Mouse (Mus musculus) small intestine, adult 2 months (tissue): ENCODE data around the gene 6430531B16Rik. TPM values are rescaled to one million over a fixed set of nuclear protein-coding genes. Genes with fewer than 3 reads are reported as not detected.

Experiments used
- H3K27ac ChIP-seq: fragments of 200-500 bp; 2 replicates; pipeline ENCODE4 v1.5.1; 2012; ENCODE audit warnings: low read depth, low read length, control low read depth, inconsistent platforms; ENCODE audit not compliant: insufficient read depth
- H3K27me3 ChIP-seq: fragments of 200-500 bp; 2 replicates; pipeline ENCODE4 v1.6.1; 2012; ENCODE audit warnings: mild to moderate bottlenecking, moderate library complexity, low read length, inconsistent platforms; ENCODE audit not compliant: control insufficient read depth, insufficient read depth
- H3K36me3 ChIP-seq: fragments of 200-500 bp; 2 replicates; pipeline ENCODE4 v1.6.1; 2012; ENCODE audit warnings: mild to moderate bottlenecking, low read length, control low read depth, inconsistent platforms; ENCODE audit not compliant: control insufficient read depth, insufficient read depth
- H3K4me1 ChIP-seq: fragments of 200-500 bp; 2 replicates; pipeline ENCODE4 v1.6.1; 2012; ENCODE audit warnings: low read length, inconsistent platforms, mixed read lengths; ENCODE audit not compliant: control insufficient read depth, insufficient read depth, insufficient read length
- H3K4me3 ChIP-seq: fragments of 200-500 bp; 2 replicates; pipeline ENCODE4 v1.5.1; 2012; ENCODE audit warnings: low read depth, mild to moderate bottlenecking, control low read depth, inconsistent platforms, low read length, moderate library complexity
- CTCF ChIP-seq: fragments of 200-500 bp; IDR thresholded peaks from 2 replicates; pipeline ENCODE4 v1.5.1; 2012; ENCODE audit warnings: low read depth, mild to moderate bottlenecking, control low read depth, inconsistent platforms, low read length, moderate library complexity, mixed read lengths; ENCODE audit not compliant: insufficient replicate concordance, insufficient read length; ENCODE audit errors: extremely low read depth
- POLR2A ChIP-seq: fragments of 200-500 bp; IDR thresholded peaks from 2 replicates; pipeline ENCODE4 v1.6.1; 2012; ENCODE audit warnings: low read depth, mild to moderate bottlenecking, control low read depth, inconsistent platforms, low read length, moderate library complexity
- WGBS: fragments of 180-500 bp; shearing (Covaris S2); methylation state at CpG from one replicate; pipeline ENCODE4 v1.1.7; 2018; 5-methylcytosine and 5-hydroxymethylcytosine counted together
- polyA plus RNA-seq: library from polyadenylated mRNA; depleted of rRNA; stranded (reverse); fragments of >200 nt; gene quantifications from 2 replicates; pipeline ENCODE4 v1.2.3, GENCODE M21; 2012; rRNA removed

6430531B16Rik gene
- polyA plus RNA-seq, 1 experiment = 0.16 TPM

GRCm38 (mm10) chr7:139936705-139937104 lies 41.9 kb downstream of the 6430531B16Rik start:
- H3K36me3 ChIP-seq = no peaks in the 10 kb centered on the region
- 83% methylated on average over 10 of the region's 10 CpGs for WGBS
- no peaks in the 10 kb centered on the region for H3K4me1 ChIP-seq
- TF ChIP-seq POLR2A (no peak), CTCF (no peak)
- H3K27ac ChIP-seq = no peak overlapping the region
- no peak overlapping the region for H3K4me3 ChIP-seq
- no peaks in the 10 kb centered on the region for H3K27me3 ChIP-seq

DNA sequence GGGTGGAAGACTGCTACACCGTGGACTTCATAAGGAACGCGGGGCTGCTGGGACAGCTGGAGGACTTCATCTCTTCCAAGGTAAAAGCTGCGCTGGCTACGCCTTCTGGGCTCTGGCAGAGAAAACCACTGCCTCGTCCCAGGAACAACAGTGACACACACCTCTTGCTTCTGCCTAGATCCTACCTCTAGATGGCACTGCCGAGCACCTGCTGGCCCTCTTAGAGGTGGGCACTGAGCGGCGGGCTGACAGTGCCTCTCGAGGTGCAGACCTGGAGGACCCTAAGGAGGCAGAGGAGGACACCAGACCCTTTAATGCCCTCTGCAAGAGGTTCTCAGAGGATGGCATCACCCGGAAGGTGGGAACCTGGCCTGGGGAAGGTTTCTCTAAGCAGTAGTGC lies 47.8 kb downstream of the 6430531B16Rik start:
- WGBS = 21% methylated on average over 11 of the region's 11 CpGs
- H3K27ac ChIP-seq = no peak overlapping the region
- no peaks in the 10 kb centered on the region for H3K36me3 ChIP-seq
- no peaks in the 10 kb centered on the region for H3K27me3 ChIP-seq
- peak; percentile 62; the same call in 1 of the 2 replicates for TF ChIP-seq CTCF
- no peak for TF ChIP-seq POLR2A
- no peak overlapping the region for H3K4me3 ChIP-seq
- H3K4me1 ChIP-seq = no peaks in the 10 kb centered on the region

Other genes with a start within 250 kb of the 6430531B16Rik start
- 0.11 and 0.25 TPM in 2 replicates for gene Adgra1, start 144.6 kb downstream of the 6430531B16Rik start, polyA plus RNA-seq
- 0.16 and 0.18 TPM in 2 replicates for gene Kndc1, start 84.1 kb downstream of the 6430531B16Rik start, polyA plus RNA-seq
- 0.20 and 0.67 TPM in 2 replicates for gene Utf1, start 35.0 kb downstream of the 6430531B16Rik start, polyA plus RNA-seq
- gene Adam8, start 13.8 kb upstream of the 6430531B16Rik start, polyA plus RNA-seq = 4.9 and 7.3 TPM in 2 replicates
- 54.9 and 68.9 TPM in 2 replicates for gene Zfp511, start 57.6 kb upstream of the 6430531B16Rik start, polyA plus RNA-seq
- gene Tubgcp2, start 57.9 kb upstream of the 6430531B16Rik start, polyA plus RNA-seq = 5.1 and 9.1 TPM in 2 replicates
- 0.10 TPM in 1 of 2 replicates, not detected in the other for gene Msx3, start 70.3 kb upstream of the 6430531B16Rik start, polyA plus RNA-seq
- 1.0 and 1.4 TPM in 2 replicates for gene Caly, start 103.8 kb upstream of the 6430531B16Rik start, polyA plus RNA-seq
- 3,061 and 5,933 TPM in 2 replicates for gene Prap1, start 114.6 kb upstream of the 6430531B16Rik start, polyA plus RNA-seq
- gene Fuom, start 123.7 kb upstream of the 6430531B16Rik start, polyA plus RNA-seq = 76.8 and 111 TPM in 2 replicates
- gene Paox, start 137.0 kb upstream of the 6430531B16Rik start, polyA plus RNA-seq = 11.0 and 13.5 TPM in 2 replicates
- gene Echs1, start 137.7 kb upstream of the 6430531B16Rik start, polyA plus RNA-seq = 47.4 and 48.1 TPM in 2 replicates
- 8.3 and 16.6 TPM in 2 replicates for gene Mtg1, start 158.8 kb upstream of the 6430531B16Rik start, polyA plus RNA-seq
- gene Sprn, start 176.1 kb upstream of the 6430531B16Rik start, polyA plus RNA-seq = 0.29 and 0.34 TPM in 2 replicates
- gene Olfr522, start 186.0 kb upstream of the 6430531B16Rik start, polyA plus RNA-seq = not detected in 2 replicates
- not detected in 2 replicates for gene Olfr523, start 194.5 kb upstream of the 6430531B16Rik start, polyA plus RNA-seq
- gene Olfr524, start 227.2 kb upstream of the 6430531B16Rik start, polyA plus RNA-seq = not detected in 2 replicates
- gene Cd163l1, start 239.5 kb upstream of the 6430531B16Rik start, polyA plus RNA-seq = 0.22 and 1.2 TPM in 2 replicates